ENCODE assay signal across 14 mouse cellular contexts in genomic region chr19:57122261-57122660, GRCm38 (mm10).
"Had no signal": no experiment of that assay in that cellular context is flagged by ENCODE, and none has a peak within 500 bp of the region (broad histone marks: within the 10 kb centered on the region; RNA-seq: fewer than 3 reads in every experiment).

No protein-coding gene starts in this region.

- ATAC-seq: liver, embryonic 12.5 days had no signal

- DNase-seq: kidney, postnatal 14 days; layer of hippocampus, postnatal 36 days; lung, embryonic 14.5 days; lung, postnatal 10 days; lung, postnatal 4 days; midbrain, embryonic 14.5 days; thymus, postnatal 14 days had no signal

- H3K4me3 ChIP-seq: kidney, embryonic 15.5 days; limb, embryonic 15.5 days; liver, embryonic 12.5 days; midbrain, embryonic 10.5 days; myocyte; neural tube, embryonic 12.5 days had no signal

- H3K27ac ChIP-seq: limb, embryonic 15.5 days; liver, embryonic 12.5 days; midbrain, embryonic 10.5 days; neural tube, embryonic 12.5 days; stomach, postnatal 0 days had no signal
